Mouse (Mus musculus): ENCODE data around the gene Ubap2.

DNA sequence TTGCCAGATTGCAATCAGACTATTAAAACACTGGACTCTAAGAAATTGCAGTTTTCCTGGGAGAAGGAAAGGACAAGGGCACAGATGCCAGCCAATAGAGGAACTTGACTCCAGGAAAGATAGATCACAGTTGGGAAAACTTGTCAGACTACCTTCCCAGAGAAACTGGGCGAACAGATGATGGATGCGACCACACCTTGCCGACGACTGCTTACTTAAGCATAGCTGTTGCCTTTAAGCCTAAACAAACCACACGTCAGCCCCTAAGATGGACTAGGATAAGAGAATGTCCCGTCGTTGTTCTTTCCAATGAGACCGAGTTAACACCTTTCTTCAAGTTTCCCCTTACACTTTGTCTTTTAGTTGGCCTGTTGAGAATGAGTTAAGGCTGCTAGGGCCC lies 40.2 kb upstream of the Ubap2 start:
- TF ChIP-seq POLR2A (IDR thresholded peaks at IDR 0.05; ENCODE audit: insufficient read depth, low read depth, low read length) (no peak), CTCF (IDR thresholded peaks at IDR 0.05) (no peak)

Data from heart, adult 2 months (tissue).